Mouse (Mus musculus) left cerebral cortex, adult 11 months (tissue): ENCODE measurements around the gene Tmbim7.
"Not testable (repeated sequence)": the region's sequence is repeated elsewhere in the genome, so short reads cannot be mapped to it uniquely, and the experiment has no call there.

Experiments used
- DNase-seq: peaks from one replicate; pipeline ENCODE4 v3.0.0; 2022; ENCODE audit warnings: low spot score

The Tmbim7 gene

GRCm38 (mm10) chr5:3650881-3651280 is at the start of gene Tmbim7:
Gene Tmbim7, plus strand, starts transcription at chr5:3651181.
- DNase-seq = no peak

GRCm38 (mm10) chr5:3607114-3607513 is 43.9 kb upstream of the Tmbim7 start:
- DNase-seq = no peak

GRCm38 (mm10) chr5:3609241-3609640 is 41.7 kb upstream of the Tmbim7 start:
- DNase-seq = no peak

- not testable (repeated sequence) for DNase-seq
These were observed 39.1 kb upstream of the Tmbim7 start for GRCm38 (mm10) chr5:3611835-3612234.

- no peak for DNase-seq
These were observed 30.5 kb upstream of the Tmbim7 start for GRCm38 (mm10) chr5:3620486-3620885.

GRCm38 (mm10) chr5:3630055-3630454 is 20.9 kb upstream of the Tmbim7 start:
- DNase-seq = no peak

GRCm38 (mm10) chr5:3631512-3632271 is 19.3 kb upstream of the Tmbim7 start:
- DNase-seq = no peak

- DNase-seq = no peak
These were observed 18.7 kb upstream of the Tmbim7 start for GRCm38 (mm10) chr5:3632285-3632684.

GRCm38 (mm10) chr5:3633315-3633714 is 17.7 kb upstream of the Tmbim7 start:
- DNase-seq = no peak

GRCm38 (mm10) chr5:3633951-3634350 is 17.0 kb upstream of the Tmbim7 start:
- DNase-seq = no peak

GRCm38 (mm10) chr5:3635286-3635685 is 15.7 kb upstream of the Tmbim7 start:
- DNase-seq = no peak

- no peak for DNase-seq
These were observed 6.4 kb upstream of the Tmbim7 start for GRCm38 (mm10) chr5:3644621-3645020.

- no peak for DNase-seq
These were observed 5.7 kb upstream of the Tmbim7 start for GRCm38 (mm10) chr5:3645326-3645725.

GRCm38 (mm10) chr5:3646539-3646938 is 4.4 kb upstream of the Tmbim7 start:
- DNase-seq = no peak

GRCm38 (mm10) chr5:3646991-3647707 is 3.8 kb upstream of the Tmbim7 start:
- DNase-seq = no peak

GRCm38 (mm10) chr5:3647708-3648121 is 3.3 kb upstream of the Tmbim7 start:
- peak; percentile 76 for DNase-seq

GRCm38 (mm10) chr5:3648206-3648848 is 2.7 kb upstream of the Tmbim7 start:
- no peak for DNase-seq

GRCm38 (mm10) chr5:3648849-3649210 is 2.2 kb upstream of the Tmbim7 start:
- no peak for DNase-seq

- no peak for DNase-seq
These were observed 640 bp downstream of the Tmbim7 start for GRCm38 (mm10) chr5:3651621-3652020.

- not testable (repeated sequence) for DNase-seq
These were observed 2.1 kb downstream of the Tmbim7 start for GRCm38 (mm10) chr5:3652903-3653575.

GRCm38 (mm10) chr5:3653801-3654200 is 2.8 kb downstream of the Tmbim7 start:
- DNase-seq = no peak

- no peak for DNase-seq
These were observed 6.1 kb downstream of the Tmbim7 start, which contains the start of gene Gatad1 for GRCm38 (mm10) chr5:3657085-3657484. Gene Gatad1, minus strand, starts transcription at chr5:3657185.
